Mouse (Mus musculus): ENCODE measurements around the gene Zfp358.

DNA sequence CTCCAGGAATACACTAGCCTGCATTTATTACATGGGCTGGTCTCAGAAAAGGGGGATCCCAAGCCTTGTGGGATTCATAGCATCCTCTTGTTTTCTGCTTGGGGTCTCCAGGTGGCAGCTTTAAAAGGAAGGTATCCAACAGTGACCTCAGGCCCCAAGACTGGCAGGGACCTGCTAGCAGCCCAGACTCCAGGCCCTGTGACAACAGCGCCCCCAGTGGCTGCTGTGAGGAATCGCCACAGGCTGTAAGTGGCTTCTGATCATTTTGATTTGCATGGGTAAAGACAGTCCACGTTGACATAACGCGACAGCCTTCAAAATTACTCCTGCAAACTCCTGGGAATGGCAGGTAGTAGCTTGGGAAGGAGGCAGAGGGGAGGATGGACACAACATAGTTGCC is 42.3 kb upstream of the Zfp358 start:
- TF ChIP-seq CTCF (IDR thresholded peaks at IDR 0.05) (peak; percentile 96), EP300 (IDR thresholded peaks at IDR 0.05) (no peak)

Data from lung, postnatal 0 days (tissue).